ENCODE assay signal across 11 mouse cellular contexts in the genomic region with DNA sequence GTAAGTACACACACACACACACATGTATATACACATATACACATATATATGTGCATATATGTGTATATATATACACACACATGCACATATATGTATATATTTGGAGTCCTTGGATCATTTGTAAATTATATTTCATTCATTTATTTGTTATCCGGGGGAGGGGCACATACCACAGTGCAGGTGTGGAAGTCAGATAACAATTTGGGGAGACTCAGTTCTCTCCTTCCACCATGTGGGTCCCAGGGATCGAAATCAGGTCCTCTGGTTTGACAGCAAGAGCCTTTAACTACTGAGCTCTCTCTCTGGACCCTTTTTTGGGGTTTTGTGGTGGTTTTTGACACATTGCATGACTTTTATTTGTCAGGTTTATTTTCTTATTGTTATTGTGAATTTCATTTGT.
"Had no signal": no experiment of that assay in that cellular context is flagged by ENCODE, and none has a peak within 500 bp of the region (broad histone marks: within the 10 kb centered on the region; RNA-seq: fewer than 3 reads in every experiment).

No protein-coding gene starts in this region.

- H3K36me3 ChIP-seq: limb, embryonic 13.5 days; neural tube, embryonic 12.5 days had no signal

- H3K4me3 ChIP-seq: limb, embryonic 13.5 days; neural tube, embryonic 12.5 days had no signal

- H3K4me1 ChIP-seq: limb, embryonic 13.5 days; neural tube, embryonic 12.5 days had no signal

- H3K9me3 ChIP-seq: limb, embryonic 13.5 days; neural tube, embryonic 12.5 days had no signal

- ATAC-seq: intestine, embryonic 16.5 days had no signal

- H3K27ac ChIP-seq: limb, embryonic 13.5 days; neural tube, embryonic 12.5 days; stomach, postnatal 0 days had no signal

- H3K4me2 ChIP-seq: limb, embryonic 13.5 days; neural tube, embryonic 12.5 days had no signal

- H3K27me3 ChIP-seq: limb, embryonic 13.5 days; neural tube, embryonic 12.5 days had no signal

- H3K9ac ChIP-seq: limb, embryonic 13.5 days; neural tube, embryonic 12.5 days had no signal

- DNase-seq: kidney, postnatal 10 days; kidney, postnatal 4 days; left cerebral cortex, postnatal 4 days; lung, adult 18-20 months; midbrain, embryonic 14.5 days; thymus, adult 18-20 months; thymus, postnatal 14 days had no signal
